Mouse (Mus musculus) R1 (cell line): ENCODE measurements around the gene Brd7.

ENCODE experiments used
- DNase-seq: peaks from one replicate; pipeline ENCODE4 v3.0.0-alpha.2; 2018; ENCODE audit warnings: low read depth, low spot score

The Brd7 gene

GRCm38 (mm10) chr8:88361708-88362428 is at the start of gene Brd7:
Gene Brd7, minus strand, starts transcription at chr8:88362194.
- peak; percentile 71 for DNase-seq

DNA sequence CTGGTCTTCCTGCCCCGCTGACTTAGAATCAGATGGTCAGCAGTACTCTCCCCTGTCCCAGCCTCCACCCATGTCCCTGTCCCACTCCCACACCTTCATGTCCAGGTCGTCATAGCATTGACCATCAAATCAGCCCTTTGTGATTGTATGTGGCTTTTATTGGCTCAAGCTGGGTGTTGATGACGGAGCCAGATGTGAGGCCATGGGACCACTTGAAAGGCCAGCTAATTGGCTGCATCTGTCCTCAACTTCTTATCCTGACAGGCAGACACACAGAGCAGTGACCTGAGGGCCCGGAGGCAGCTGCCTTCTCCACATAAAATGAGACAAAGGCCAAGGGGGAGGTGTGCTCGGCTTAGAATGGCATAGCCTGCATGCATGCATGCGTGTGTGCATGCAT is 49.5 kb upstream of the Brd7 start:
- DNase-seq = no peak

DNA sequence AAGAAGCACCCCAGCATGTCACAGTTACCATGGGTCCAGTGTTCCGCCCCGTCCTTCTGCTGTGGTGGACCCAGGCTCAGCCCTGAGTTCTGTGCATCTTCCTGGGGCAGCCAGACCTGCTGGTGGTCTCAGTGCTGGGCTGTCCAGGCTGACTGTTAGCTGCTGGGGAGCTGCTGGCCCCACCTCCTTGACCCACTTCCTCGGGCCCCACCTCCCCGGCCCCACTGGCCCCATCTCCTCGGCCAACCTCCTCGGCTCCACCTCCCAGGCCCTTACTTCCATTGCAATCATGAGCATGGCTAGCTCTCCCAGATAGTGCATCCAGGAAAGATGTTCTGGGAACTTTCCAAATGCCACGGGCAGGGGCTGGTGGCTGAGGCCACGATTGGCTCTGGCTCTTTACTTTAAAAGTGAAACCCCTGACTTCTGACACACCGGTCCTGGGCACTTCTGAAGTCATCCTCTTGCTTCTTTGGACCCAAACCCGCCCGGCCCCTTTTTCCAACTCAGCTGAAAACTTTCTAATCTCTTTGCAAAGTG is 47.5 kb upstream of the Brd7 start:
- peak; percentile 30 for DNase-seq

GRCm38 (mm10) chr8:88407716-88408115 is 45.7 kb upstream of the Brd7 start:
- DNase-seq = no peak

- no peak for DNase-seq
These were observed 36.1 kb upstream of the Brd7 start for GRCm38 (mm10) chr8:88398060-88398459.

DNA sequence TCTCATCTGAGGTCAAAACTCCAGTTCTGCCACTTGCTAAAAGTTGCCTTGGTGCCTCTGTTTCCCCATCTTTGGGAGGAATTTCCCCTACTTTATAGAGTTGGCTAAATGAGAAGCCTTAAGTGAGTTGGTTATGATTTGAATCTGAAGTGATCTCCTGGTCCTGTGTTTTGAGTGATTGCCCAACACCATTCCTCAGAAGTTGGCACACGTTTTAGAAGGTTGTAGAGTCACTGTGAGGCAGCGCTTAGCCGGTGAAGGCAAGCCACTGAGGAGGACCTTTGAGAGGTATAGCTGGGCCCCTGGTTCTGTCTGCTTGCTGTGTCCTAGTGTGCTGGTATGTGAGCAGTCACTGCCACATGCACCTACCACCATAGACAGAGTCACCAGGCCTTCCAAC is 31.3 kb upstream of the Brd7 start:
- DNase-seq = no peak

DNA sequence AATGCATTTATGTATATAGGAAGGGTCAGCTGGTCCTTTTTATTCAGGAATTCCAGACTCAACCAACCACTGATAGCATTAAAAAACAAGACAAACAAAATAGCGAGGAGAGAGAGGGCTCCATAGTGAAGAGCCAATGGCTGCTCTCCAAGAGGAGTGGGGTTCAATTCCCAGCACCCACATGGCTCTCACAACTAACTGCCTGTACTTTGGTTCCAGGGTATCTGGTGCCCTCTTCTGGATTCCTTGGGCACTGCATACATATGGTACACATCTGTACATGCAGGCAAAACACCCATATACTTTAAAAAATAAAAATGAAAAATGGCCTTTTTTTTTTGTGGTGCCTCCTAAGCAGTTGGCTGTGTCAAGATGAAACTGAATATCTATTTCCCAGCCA is 28.8 kb upstream of the Brd7 start:
- DNase-seq = peak; percentile 65

- no peak for DNase-seq
These were observed 26.8 kb upstream of the Brd7 start for GRCm38 (mm10) chr8:88388691-88389239.

DNA sequence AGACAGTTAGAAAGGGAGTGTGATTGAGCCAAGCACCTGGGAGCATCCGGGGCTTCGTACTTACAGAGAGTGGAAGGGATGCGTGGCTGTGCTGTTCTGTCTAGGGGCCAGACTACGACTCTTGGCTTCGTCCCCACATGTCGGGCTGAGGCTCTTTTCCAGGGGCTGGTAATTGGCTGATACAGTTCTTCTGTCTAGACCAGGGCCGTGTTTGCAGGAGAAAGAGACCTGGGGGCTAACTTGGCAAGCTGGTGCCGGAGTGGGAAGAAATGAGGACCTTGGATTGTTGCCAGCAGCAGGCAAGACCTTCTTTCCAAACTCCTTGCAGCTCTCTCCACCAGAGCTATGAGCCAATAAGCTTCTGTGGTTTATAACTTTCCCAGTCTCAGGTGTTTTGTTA is 25.9 kb upstream of the Brd7 start:
- DNase-seq = no peak

GRCm38 (mm10) chr8:88383164-88383556 is 21.2 kb upstream of the Brd7 start:
- DNase-seq = peak; percentile 85

DNA sequence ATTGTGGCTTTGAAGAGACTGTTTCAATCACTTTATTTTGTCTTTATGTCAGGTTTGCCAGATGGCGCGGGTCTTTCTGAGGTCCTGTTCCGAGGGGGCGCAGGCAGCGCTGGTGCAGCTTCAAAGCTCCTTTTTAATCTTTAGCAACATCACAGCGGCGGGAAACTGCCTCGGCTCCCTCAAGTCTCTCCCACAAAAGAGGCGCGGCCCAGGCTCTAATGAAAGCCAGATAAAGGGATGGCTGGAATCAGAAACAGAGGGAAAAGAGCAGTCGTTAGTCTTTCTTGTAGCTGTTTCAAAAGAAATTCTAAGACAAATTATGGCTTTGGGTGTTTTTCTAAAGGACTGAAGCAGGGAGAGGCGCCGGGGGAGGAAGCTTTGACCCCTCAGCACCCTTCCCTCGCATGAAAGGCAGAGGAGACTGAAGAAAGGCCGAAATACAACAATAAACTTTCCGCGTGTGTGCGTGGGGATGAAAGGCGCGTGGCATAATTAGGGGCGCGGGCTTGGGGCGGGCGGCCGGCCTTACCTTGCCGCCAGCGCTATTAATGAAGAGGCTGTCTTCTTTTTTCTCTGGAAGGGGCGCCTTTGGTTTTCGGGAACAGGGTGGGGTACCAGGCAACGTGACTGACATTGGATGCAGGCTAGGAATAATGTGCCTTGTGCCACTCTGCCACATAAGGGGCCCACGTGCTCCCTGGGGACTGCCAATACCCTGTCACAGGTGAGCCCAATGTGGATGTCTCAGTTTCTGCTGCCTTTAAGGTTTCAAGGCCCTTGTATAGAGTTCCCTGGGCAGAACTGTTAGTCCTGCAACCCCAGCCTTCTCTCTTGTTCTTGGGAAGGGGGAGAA is 20.5 kb upstream of the Brd7 start:
- no peak for DNase-seq

GRCm38 (mm10) chr8:88380497-88380896 is 18.5 kb upstream of the Brd7 start:
- DNase-seq = no peak

DNA sequence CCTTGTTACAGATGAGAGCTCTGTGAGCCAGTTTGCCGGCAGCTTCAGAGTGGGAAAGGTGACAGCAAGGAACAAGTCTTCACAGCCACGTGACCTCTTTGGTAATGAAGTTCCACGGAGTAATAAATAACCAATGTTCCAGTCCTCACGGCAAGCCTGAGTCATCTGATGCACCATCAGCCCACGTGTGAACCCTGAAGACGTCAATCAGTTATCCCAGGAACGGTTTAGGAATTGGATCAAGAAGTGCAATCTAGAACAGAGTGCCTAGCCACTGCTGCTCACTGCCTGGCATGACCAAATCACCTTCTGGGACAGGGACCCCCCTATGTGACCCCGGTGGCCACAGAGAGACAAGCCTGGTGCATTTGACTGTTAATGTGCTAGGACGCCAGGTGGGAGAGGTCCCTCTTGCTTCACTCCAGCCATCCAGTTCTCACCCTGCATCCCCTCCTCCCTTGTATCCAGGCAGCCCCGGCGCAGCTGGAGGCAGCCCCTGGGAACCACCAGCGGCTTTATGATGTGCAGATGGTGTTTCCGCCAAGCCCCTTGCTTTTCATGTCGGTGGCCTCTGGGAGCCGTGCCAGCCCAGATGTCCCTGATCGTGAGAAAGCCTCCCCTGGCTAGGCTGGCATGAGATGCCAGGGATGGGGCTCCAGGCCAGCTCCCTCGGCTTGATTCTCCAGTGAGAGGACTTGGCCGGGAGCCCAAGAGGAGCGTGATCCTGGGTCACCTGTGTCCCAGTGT is 15.0 kb upstream of the Brd7 start:
- no peak for DNase-seq

GRCm38 (mm10) chr8:88371522-88371921 is 9.5 kb upstream of the Brd7 start:
- no peak for DNase-seq

DNA sequence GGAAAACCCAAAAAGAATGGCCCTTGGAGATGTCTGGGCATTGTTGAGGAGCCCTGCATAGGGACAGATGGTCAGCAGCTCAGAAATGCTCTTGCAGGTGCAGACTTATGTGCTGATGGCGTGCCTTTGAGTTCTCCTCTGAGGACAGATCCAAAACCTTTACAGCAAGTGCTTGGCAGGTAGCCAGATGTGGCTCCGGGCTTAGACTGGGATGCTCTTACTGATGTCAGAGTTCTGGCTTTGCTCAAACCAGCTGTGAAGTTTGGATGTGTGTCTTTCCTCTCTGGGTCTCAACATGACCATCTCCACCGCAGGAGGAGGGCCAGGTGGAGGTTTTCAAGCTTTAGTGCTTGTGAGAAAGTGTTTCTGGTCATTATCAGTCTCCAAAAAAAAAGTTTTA is 7.8 kb upstream of the Brd7 start:
- DNase-seq = no peak

DNA sequence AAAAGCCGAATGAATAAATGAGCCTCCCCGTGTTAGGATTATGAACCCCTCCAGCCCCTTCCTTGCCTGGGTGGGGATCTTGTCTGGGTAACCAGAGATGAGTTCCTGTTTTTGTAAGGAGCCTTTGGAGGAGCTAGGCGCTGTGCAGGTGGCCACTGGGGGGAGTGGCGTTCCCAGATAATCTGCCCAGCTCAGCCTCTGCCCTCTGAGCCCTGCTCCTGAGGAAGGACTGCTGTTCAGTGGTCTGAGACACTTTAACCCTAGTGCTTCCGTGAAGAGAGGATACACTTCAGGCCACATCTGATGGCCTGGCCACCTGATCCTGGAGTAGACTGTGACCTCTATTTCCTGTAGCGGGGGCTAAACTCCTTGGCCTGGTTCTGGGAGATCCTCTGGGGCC is 7.2 kb upstream of the Brd7 start:
- DNase-seq = no peak

DNA sequence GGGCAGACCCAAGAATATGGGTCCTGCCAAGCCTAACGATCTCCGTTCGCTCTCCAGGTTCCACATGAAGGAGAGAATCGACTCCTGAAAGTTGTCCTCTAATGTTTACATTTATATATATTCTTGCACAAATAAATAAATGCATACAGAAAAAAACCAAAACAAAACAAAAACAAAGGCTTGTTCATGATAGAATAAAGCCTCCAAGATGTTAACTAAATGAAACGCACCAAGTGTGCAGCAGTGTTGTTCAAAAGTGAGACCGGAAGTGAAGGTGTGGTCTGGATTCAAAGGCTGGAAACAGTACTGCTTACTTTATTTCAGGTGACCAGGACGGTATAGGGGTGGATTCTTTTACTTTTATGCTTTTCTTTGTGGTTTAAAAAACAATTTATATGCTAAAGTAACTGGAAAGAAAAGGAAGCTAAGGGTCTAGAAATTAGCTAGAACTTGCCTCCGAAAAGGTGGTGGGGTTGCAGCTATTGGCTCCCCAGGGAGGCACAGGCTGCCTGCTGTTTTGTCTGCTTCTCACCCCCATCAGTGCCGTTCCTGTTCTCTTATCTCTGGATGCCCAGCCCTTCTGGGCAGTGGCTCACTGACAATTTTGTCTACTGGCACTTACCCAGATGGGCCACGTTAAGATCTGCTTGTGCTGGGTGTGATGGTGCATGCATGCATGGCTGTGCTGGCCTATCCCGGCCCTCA is 604 bp upstream of the Brd7 start:
- DNase-seq = no peak

- DNase-seq = peak; percentile 37
These were observed 818 bp downstream of the Brd7 start for GRCm38 (mm10) chr8:88361044-88361707.

DNA sequence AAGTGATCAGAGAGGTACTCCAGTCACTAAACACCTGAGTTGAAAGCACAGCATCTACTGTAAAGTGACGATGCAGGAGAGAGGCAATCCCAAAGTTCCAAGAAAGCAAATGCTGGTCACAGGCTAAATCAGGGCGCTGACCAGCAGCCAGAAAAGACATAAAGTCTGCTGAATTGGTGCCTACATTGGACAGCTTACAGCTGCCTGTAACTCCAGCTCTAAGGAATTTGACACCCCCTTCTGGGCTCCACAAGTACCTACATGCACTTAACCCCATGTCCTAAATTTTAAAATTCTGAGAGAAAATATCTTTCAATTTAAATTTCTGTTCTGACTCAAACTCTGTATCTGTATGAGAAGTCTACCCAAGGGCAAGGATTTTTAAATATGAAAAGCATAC is 2.0 kb downstream of the Brd7 start:
- peak; percentile 75 for DNase-seq

GRCm38 (mm10) chr8:88357946-88358345 is 4.0 kb downstream of the Brd7 start:
- no peak for DNase-seq
